Mouse (Mus musculus) limb, embryonic 10.5 days (tissue): ENCODE data around the gene Slc7a5. TPM values are rescaled to one million over a fixed set of nuclear protein-coding genes. Genes with fewer than 3 reads are reported as not detected.

Experiments used
- DNase-seq: peaks from one replicate; pipeline ENCODE4 v3.0.0-alpha.2; 2017; ENCODE audit warnings: low spot score
- H3K27ac ChIP-seq: fragments of 300-500 bp; sonication (generic); 2 replicates; pipeline ENCODE4 v1.5.1; 2016; ENCODE audit warnings: mild to moderate bottlenecking
- H3K27me3 ChIP-seq: fragments of 300-500 bp; sonication (generic); 2 replicates; pipeline ENCODE4 v1.6.1; 2016; ENCODE audit warnings: low read depth, mild to moderate bottlenecking; ENCODE audit not compliant: poor library complexity, severe bottlenecking
- H3K36me3 ChIP-seq: fragments of 300-500 bp; sonication (generic); 2 replicates; pipeline ENCODE4 v1.6.1; 2016; ENCODE audit warnings: mild to moderate bottlenecking, moderate library complexity
- H3K4me1 ChIP-seq: fragments of 300-500 bp; sonication (generic); 2 replicates; pipeline ENCODE4 v1.6.1; 2016
- H3K4me3 ChIP-seq: fragments of 300-500 bp; sonication (generic); 2 replicates; pipeline ENCODE4 v1.5.1; 2016; ENCODE audit warnings: mild to moderate bottlenecking, moderate library complexity
- H3K9me3 ChIP-seq: fragments of 300-500 bp; sonication (generic); replicated peaks from 2 replicates; pipeline ENCODE4 v1.6.1; 2016; ENCODE audit warnings: mild to moderate bottlenecking
- WGBS: fragments of 180-500 bp; shearing (Covaris S2); methylation state at CpG from one replicate; pipeline ENCODE4 v1.1.7; 2016; 5-methylcytosine and 5-hydroxymethylcytosine counted together
- polyA plus RNA-seq: library from polyadenylated mRNA; unstranded; fragments of >200 nt; fragmentation: Nextera tagmentation; extraction: Ambion mirVana; gene quantifications from 2 replicates; pipeline ENCODE4 v1.2.1, GENCODE M21; 2016

Gene Slc7a5
- polyA plus RNA-seq, 1 experiment from 2014 or later, result 16.8 TPM

- no peaks in the 10 kb centered on the region for H3K9me3 ChIP-seq
- no peak for DNase-seq
- H3K27me3 ChIP-seq, result no peaks in the 10 kb centered on the region
- H3K4me1 ChIP-seq, result peaks cover 48% of the 10 kb centered on the region
- H3K27ac ChIP-seq, result peak overlapping the region; percentile 92
- H3K36me3 ChIP-seq, result peaks cover 11% of the 10 kb centered on the region
- H3K4me3 ChIP-seq, result peak overlapping the region; percentile 51
- WGBS, result 59% methylated on average over 19 of the region's 19 CpGs
These were observed 41.0 kb upstream of the Slc7a5 start for GRCm38 (mm10) chr8:121948321-121949145.

GRCm38 (mm10) chr8:121947753-121948141 lies 40.3 kb upstream of the Slc7a5 start:
- Histone ChIP-seq H3K4me1 (peaks cover 46% of the 10 kb centered on the region), H3K9me3 (no peaks in the 10 kb centered on the region), H3K4me3 (peak overlapping the region; percentile 51), H3K36me3 (0 out of 2 replicates have a peak, but pooled peaks cover 5% of the 10 kb centered on the region), H3K27ac (peak overlapping the region; percentile 92), H3K27me3 (no peaks in the 10 kb centered on the region)
- under 1% methylated on average over 18 of the region's 18 CpGs for WGBS
- DNase-seq, result peak; percentile 96

DNA sequence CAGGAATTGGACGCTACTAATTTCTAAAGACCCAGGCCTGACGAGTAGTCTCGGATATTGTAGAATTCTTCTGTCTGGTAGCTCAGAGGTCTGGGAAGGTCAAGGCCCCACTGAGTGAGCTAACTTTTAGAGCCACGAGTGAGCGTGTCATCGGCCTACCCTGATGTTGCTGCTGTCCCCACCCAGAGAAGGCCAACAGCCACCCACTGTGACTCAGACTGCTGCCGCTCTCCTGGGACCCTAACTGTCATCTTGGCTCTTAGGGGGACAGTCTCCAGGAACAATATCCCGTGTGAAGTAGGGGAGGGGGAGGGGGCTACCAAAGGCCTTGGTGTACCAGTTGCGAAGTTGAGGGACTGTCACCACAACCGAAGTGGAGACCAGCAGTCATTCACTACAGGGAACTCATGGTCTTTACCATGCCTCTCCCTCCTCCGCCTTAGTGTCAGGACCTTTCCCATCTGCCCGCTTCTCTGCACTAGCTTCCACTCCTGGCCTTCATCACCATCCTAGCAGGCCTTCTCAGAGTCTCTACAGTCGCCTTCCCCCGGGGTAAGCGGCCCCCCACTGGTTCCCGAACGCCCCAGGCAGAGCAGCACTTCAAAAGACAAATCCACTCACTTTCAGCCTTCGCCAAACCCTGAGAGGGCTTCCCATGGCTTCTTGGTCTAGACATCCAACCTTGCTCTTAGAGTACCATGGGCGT lies 39.7 kb upstream of the Slc7a5 start:
- 29% methylated on average over 19 of the region's 19 CpGs for whole genome bisulfite sequencing
- peak overlapping the region; percentile 51 for H3K4me3 ChIP-seq
- H3K27me3 ChIP-seq, result no peaks in the 10 kb centered on the region
- H3K27ac ChIP-seq, result peak overlapping the region; percentile 92
- H3K9me3 ChIP-seq, result no peaks in the 10 kb centered on the region
- no peak for DNase-seq
- peaks cover 41% of the 10 kb centered on the region for H3K4me1 ChIP-seq
- no peaks in the 10 kb centered on the region for H3K36me3 ChIP-seq

GRCm38 (mm10) chr8:121946351-121946750 lies 38.9 kb upstream of the Slc7a5 start:
- H3K27me3 ChIP-seq, result no peaks in the 10 kb centered on the region
- no peak for DNase-seq
- H3K4me3 ChIP-seq, result no peak overlapping the region
- peak overlapping the region; percentile 92 for H3K27ac ChIP-seq
- WGBS, result 88% methylated on average over 7 of the region's 7 CpGs
- H3K36me3 ChIP-seq, result no peaks in the 10 kb centered on the region
- peaks cover 32% of the 10 kb centered on the region for H3K4me1 ChIP-seq
- H3K9me3 ChIP-seq, result no peaks in the 10 kb centered on the region

DNA sequence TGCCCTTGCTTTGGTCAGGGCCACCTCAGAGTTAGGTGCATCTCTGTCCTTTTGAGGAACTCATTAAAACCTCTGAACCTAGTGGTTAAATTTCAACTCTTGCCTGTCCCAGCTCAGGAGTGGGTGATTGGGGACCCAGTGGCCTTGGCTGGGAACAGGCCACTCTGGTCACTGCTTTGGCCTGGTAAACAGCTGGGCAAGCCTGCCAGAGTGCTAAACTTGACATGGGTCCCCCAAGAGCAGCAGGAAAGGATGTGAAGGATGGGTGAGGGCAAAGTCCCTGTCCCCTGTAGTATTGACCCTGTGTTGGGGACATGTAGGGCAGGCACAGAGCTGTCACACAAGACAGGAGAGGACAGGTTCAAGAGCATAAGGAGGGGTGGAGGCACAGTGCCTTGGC lies 37.3 kb upstream of the Slc7a5 start, which contains the start of gene Car5a:
TSS of gene Car5a (minus strand) at position 74 of the 400 bp plus-strand sequence.
- Histone ChIP-seq H3K36me3 (no peaks in the 10 kb centered on the region), H3K9me3 (no peaks in the 10 kb centered on the region), H3K4me3 (no peak within 1 kb of the TSS), H3K27me3 (no peaks in the 10 kb centered on the region), H3K27ac (no peak within 1 kb of the TSS; the same call in 1 of the 2 replicates), H3K4me1 (peaks cover 31% of the 10 kb centered on the region)
- DNase-seq, result no peak

DNA sequence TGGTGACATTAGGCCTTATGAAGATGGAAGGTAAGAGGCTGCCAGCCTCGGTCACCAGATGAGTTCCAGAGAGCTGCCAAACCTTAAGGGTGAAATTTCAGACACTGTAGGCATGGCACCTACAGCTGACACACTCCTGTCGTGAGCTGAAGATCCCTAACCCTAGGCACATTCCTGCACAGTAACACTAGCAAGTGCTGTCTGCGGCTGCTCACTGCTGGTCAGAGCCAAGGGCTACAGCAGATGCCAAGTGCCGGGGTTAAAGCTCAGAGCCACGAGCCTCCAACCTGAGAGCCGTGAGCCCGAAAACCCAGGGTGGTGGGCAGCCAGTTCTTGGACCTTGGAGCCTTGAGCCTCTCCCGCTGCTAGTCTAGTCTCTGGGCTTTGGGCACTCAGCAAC lies 36.2 kb upstream of the Slc7a5 start:
- 81% methylated on average over 8 of the region's 8 CpGs for WGBS
- Histone ChIP-seq H3K4me1 (peaks cover 22% of the 10 kb centered on the region), H3K27ac (no peak overlapping the region), H3K36me3 (no peaks in the 10 kb centered on the region), H3K27me3 (no peaks in the 10 kb centered on the region), H3K4me3 (no peak overlapping the region), H3K9me3 (no peaks in the 10 kb centered on the region)
- DNase-seq, result no peak

GRCm38 (mm10) chr8:121943057-121943540 lies 35.6 kb upstream of the Slc7a5 start:
- WGBS, result 37% methylated on average over 2 of the region's 2 CpGs

DNA sequence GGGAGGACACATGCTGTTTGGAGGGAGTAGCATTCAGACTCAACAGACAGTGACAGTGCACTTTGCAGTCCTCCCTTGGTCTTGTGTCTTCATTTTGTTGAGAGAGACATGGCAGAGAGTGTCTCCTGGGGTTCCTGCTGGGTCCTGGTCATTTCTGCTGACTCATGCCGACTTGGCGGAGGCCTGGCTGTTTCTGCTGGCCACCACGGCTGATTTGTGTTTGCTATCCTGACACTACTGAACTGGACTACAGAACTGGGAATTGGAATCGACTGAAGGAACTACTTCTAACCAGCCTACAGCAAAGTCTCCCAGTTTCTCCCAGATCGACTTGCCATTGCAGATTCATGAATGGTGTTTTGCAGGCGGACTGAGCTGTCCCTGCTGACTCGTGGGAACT lies 31.2 kb upstream of the Slc7a5 start:
- Histone ChIP-seq H3K4me1 (peaks cover 7% of the 10 kb centered on the region; the same call in 1 of the 2 replicates), H3K27me3 (no peaks in the 10 kb centered on the region), H3K36me3 (no peaks in the 10 kb centered on the region), H3K4me3 (no peak overlapping the region), H3K27ac (no peak overlapping the region), H3K9me3 (no peaks in the 10 kb centered on the region)
- 89% methylated on average over 7 of the region's 7 CpGs for WGBS
- no peak for DNase-seq

More at GRCm38 (mm10) chr8:121943057-121943540, 35.6 kb upstream of the Slc7a5 start:
- H3K27me3 ChIP-seq, result no peaks in the 10 kb centered on the region
- H3K36me3 ChIP-seq, result no peaks in the 10 kb centered on the region
- DNase-seq, result no peak
- no peak overlapping the region for H3K27ac ChIP-seq
- H3K4me3 ChIP-seq, result no peak overlapping the region
- H3K9me3 ChIP-seq, result no peaks in the 10 kb centered on the region
- H3K4me1 ChIP-seq, result peaks cover 16% of the 10 kb centered on the region

- Histone ChIP-seq H3K4me1 (peaks cover 7% of the 10 kb centered on the region; the same call in 1 of the 2 replicates), H3K27ac (no peak overlapping the region), H3K27me3 (no peaks in the 10 kb centered on the region), H3K36me3 (no peaks in the 10 kb centered on the region), H3K9me3 (no peaks in the 10 kb centered on the region), H3K4me3 (no peak overlapping the region)
- WGBS, result 37% methylated on average over 14 of the region's 14 CpGs
- DNase-seq, result no peak
These were observed 28.9 kb upstream of the Slc7a5 start for GRCm38 (mm10) chr8:121936391-121936790.

GRCm38 (mm10) chr8:121935341-121936294 lies 28.1 kb upstream of the Slc7a5 start:
- DNase-seq, result no peak
- no peak overlapping the region for H3K27ac ChIP-seq
- no peaks in the 10 kb centered on the region for H3K9me3 ChIP-seq
- H3K27me3 ChIP-seq, result no peaks in the 10 kb centered on the region
- H3K4me3 ChIP-seq, result no peak overlapping the region
- H3K36me3 ChIP-seq, result no peaks in the 10 kb centered on the region
- peaks cover 7% of the 10 kb centered on the region; the same call in 1 of the 2 replicates for H3K4me1 ChIP-seq
- 55% methylated on average over 12 of the region's 12 CpGs for WGBS

GRCm38 (mm10) chr8:121934923-121935322 lies 27.4 kb upstream of the Slc7a5 start:
- Histone ChIP-seq H3K36me3 (no peaks in the 10 kb centered on the region), H3K27ac (no peak overlapping the region), H3K4me3 (no peak overlapping the region), H3K9me3 (no peaks in the 10 kb centered on the region), H3K4me1 (peaks cover 7% of the 10 kb centered on the region; the same call in 1 of the 2 replicates), H3K27me3 (no peaks in the 10 kb centered on the region)
- DNase-seq, result no peak

- Histone ChIP-seq H3K27me3 (no peaks in the 10 kb centered on the region), H3K27ac (peak overlapping the region; percentile 47; the same call in 1 of the 2 replicates), H3K4me1 (peaks cover 7% of the 10 kb centered on the region; the same call in 1 of the 2 replicates), H3K36me3 (no peaks in the 10 kb centered on the region), H3K4me3 (no peak overlapping the region), H3K9me3 (no peaks in the 10 kb centered on the region)
- DNase-seq, result peak; percentile 41
- 35% methylated on average over 4 of the region's 4 CpGs for WGBS
These were observed 27.0 kb upstream of the Slc7a5 start for GRCm38 (mm10) chr8:121934506-121934905.
